Mouse (Mus musculus): ENCODE results near the gene Meltf. TPM values are rescaled to one million over a fixed set of nuclear protein-coding genes. Genes with fewer than 3 reads are reported as not detected.

Gene Meltf
- polyA plus RNA-seq, 1 experiment from 2014 or later, result 0.40 TPM

DNA sequence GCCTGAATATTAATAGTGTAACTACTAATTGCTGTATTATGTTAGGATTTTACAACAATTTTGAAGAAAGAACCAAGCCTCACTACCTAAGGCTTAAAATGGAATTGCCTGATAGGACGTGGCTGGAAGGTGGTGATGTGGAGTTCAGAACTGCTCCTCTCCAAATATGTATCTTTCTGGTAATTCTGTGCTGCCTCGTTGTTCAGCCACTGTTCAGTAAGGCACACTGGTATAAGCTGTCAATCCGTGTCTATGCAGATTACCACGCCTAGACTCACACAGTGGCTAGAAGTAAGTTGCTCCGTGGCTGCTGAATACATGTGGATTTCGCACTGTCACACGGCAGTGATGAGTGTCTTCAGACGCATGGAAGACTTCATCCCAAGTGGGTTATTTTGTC lies 4.9 kb upstream of the Meltf start:
- no peak for ATAC-seq (replicated peaks; ENCODE audit: low FRiP score)
- Histone ChIP-seq H3K36me3 (peaks cover 58% of the 10 kb centered on the region), H3K4me2 (no peak overlapping the region), H3K9me3 (replicated peaks) (no peaks in the 10 kb centered on the region), H3K4me1 (peaks cover 2% of the 10 kb centered on the region), H3K4me3 (replicated peaks) (no peak overlapping the region), H3K9ac (no peak overlapping the region), H3K27me3 (no peaks in the 10 kb centered on the region), H3K27ac (no peak overlapping the region)
- 92% methylated on average over 8 of the region's 8 CpGs for WGBS

GRCm38 (mm10) chr16:31875391-31875790 lies 3.2 kb upstream of the Meltf start:
- 87% methylated on average over 4 of the region's 4 CpGs for WGBS
- no peak for ATAC-seq (replicated peaks; ENCODE audit: low FRiP score)
- peaks cover 6% of the 10 kb centered on the region for H3K4me1 ChIP-seq
- no peak overlapping the region for H3K4me2 ChIP-seq
- H3K36me3 ChIP-seq, result peaks cover 41% of the 10 kb centered on the region
- H3K27me3 ChIP-seq, result peaks cover 3% of the 10 kb centered on the region; the same call in 1 of the 2 replicates
- H3K27ac ChIP-seq, result no peak overlapping the region
- no peak overlapping the region for H3K9ac ChIP-seq
- H3K4me3 ChIP-seq (replicated peaks), result no peak overlapping the region
- H3K9me3 ChIP-seq (replicated peaks), result no peaks in the 10 kb centered on the region

GRCm38 (mm10) chr16:31876386-31876785 lies 2.2 kb upstream of the Meltf start:
- ATAC-seq (replicated peaks; ENCODE audit: low FRiP score), result no peak
- H3K27ac ChIP-seq, result no peak overlapping the region
- H3K4me2 ChIP-seq, result no peak overlapping the region
- H3K4me3 ChIP-seq (replicated peaks), result no peak overlapping the region
- H3K9me3 ChIP-seq (replicated peaks), result no peaks in the 10 kb centered on the region
- peaks cover 31% of the 10 kb centered on the region for H3K36me3 ChIP-seq
- peaks cover 3% of the 10 kb centered on the region; the same call in 1 of the 2 replicates for H3K27me3 ChIP-seq
- 82% methylated on average over 10 of the region's 10 CpGs for WGBS
- peaks cover 6% of the 10 kb centered on the region for H3K4me1 ChIP-seq
- no peak overlapping the region for H3K9ac ChIP-seq

DNA sequence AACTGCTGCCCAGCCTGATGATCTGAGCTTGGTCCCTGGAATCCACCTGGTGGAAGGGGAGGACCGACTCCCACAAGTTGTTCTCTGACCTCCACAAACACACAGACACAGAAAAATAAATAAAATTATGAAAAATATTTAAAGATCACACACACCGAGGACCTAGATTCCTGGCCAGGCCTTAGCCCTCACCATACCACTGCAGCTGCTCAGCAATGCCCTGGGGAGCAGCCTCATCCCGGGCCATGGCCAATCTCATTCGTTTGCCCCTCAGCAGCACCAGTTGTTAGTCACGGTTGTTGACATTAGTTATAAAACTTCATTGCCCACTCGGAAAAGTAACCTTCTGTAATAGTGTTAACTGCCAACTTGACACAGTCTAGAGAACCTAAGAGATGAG lies 558 bp upstream of the Meltf start:
- Histone ChIP-seq H3K4me3 (replicated peaks) (no peak overlapping the region), H3K27ac (no peak overlapping the region), H3K4me1 (peaks cover 11% of the 10 kb centered on the region), H3K4me2 (no peak overlapping the region), H3K9me3 (replicated peaks) (no peaks in the 10 kb centered on the region), H3K27me3 (peaks cover 5% of the 10 kb centered on the region; the same call in 1 of the 2 replicates), H3K9ac (no peak overlapping the region), H3K36me3 (peaks cover 22% of the 10 kb centered on the region)
- 40% methylated on average over 6 of the region's 6 CpGs for WGBS
- ATAC-seq (replicated peaks; ENCODE audit: low FRiP score), result no peak

DNA sequence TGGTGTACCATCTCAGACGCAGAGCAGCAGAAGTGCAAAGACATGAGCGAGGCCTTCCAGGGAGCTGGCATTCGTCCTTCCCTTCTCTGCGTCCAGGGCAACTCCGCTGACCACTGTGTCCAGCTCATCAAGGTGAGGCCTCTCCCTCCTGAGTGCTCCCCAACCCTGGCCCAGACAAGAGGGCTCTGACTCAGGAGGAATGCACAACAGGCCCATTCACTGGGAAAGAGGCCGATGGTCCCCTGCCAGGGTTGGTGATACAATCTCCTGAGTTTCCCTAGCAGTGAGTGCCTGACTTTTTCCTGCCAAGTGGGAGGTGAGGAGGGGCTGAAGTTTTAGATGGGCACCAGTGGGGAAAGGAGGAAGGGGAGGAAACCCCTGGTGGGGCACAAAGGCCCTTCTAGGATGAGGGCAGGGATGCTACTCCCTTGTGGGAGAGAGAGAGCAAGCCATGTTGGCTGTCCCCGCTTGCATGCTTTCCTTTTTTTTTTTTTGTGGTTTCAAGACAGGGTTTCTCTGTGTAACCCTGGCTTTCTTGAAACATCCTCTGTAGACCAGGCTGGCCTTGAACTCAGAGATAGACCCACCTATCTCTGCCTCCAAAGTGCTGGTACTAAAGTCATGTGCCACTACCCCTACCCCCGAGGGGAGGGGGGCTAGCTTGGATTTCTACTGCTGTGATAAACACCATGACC lies 1.7 kb downstream of the Meltf start:
- peaks cover 27% of the 10 kb centered on the region for H3K4me1 ChIP-seq
- no peaks in the 10 kb centered on the region for H3K9me3 ChIP-seq (replicated peaks)
- 0 out of 2 replicates have a peak, but pooled peaks cover under 1% of the 10 kb centered on the region for H3K36me3 ChIP-seq
- H3K27me3 ChIP-seq, result peaks cover 9% of the 10 kb centered on the region; the same call in 1 of the 2 replicates
- H3K4me2 ChIP-seq, result no peak overlapping the region
- no peak overlapping the region for H3K4me3 ChIP-seq (replicated peaks)
- 74% methylated on average over 8 of the region's 8 CpGs for WGBS
- no peak overlapping the region for H3K27ac ChIP-seq
- H3K9ac ChIP-seq, result no peak overlapping the region
- ATAC-seq (replicated peaks; ENCODE audit: low FRiP score), result no peak

GRCm38 (mm10) chr16:31882381-31882908 lies 3.8 kb downstream of the Meltf start:
- H3K4me1 ChIP-seq, result peaks cover 27% of the 10 kb centered on the region
- H3K4me2 ChIP-seq, result no peak overlapping the region
- ATAC-seq (replicated peaks; ENCODE audit: low FRiP score), result no peak
- WGBS, result 74% methylated on average over 9 of the region's 9 CpGs
- no peak overlapping the region for H3K9ac ChIP-seq
- no peak overlapping the region for H3K4me3 ChIP-seq (replicated peaks)
- peaks cover 9% of the 10 kb centered on the region; the same call in 1 of the 2 replicates for H3K27me3 ChIP-seq
- no peak overlapping the region for H3K27ac ChIP-seq
- no peaks in the 10 kb centered on the region for H3K9me3 ChIP-seq (replicated peaks)
- H3K36me3 ChIP-seq, result no peaks in the 10 kb centered on the region

- Histone ChIP-seq H3K4me3 (replicated peaks) (no peak overlapping the region), H3K36me3 (no peaks in the 10 kb centered on the region), H3K27ac (no peak overlapping the region), H3K4me1 (peaks cover 27% of the 10 kb centered on the region), H3K9me3 (replicated peaks) (no peaks in the 10 kb centered on the region), H3K9ac (no peak overlapping the region), H3K27me3 (peaks cover 9% of the 10 kb centered on the region; the same call in 1 of the 2 replicates), H3K4me2 (peak overlapping the region; percentile 51)
- ATAC-seq (replicated peaks; ENCODE audit: low FRiP score), result no peak
- 64% methylated on average over 14 of the region's 14 CpGs for WGBS
These were observed 4.7 kb downstream of the Meltf start for GRCm38 (mm10) chr16:31883302-31883701.

- Histone ChIP-seq H3K27me3 (peaks cover 9% of the 10 kb centered on the region; the same call in 1 of the 2 replicates), H3K9ac (no peak overlapping the region), H3K4me1 (peaks cover 22% of the 10 kb centered on the region), H3K4me3 (replicated peaks) (no peak overlapping the region; the same call in 1 of the 2 replicates), H3K9me3 (replicated peaks) (no peaks in the 10 kb centered on the region), H3K36me3 (no peaks in the 10 kb centered on the region), H3K27ac (no peak overlapping the region), H3K4me2 (peak overlapping the region; percentile 51)
- ATAC-seq (replicated peaks; ENCODE audit: low FRiP score), result peak; percentile 54
- WGBS, result 15% methylated on average over 6 of the region's 6 CpGs
These were observed 5.3 kb downstream of the Meltf start for GRCm38 (mm10) chr16:31883902-31884301.

GRCm38 (mm10) chr16:31890907-31891306 lies 12.3 kb downstream of the Meltf start:
- no peaks in the 10 kb centered on the region for H3K27me3 ChIP-seq
- no peak overlapping the region for H3K9ac ChIP-seq
- ATAC-seq (replicated peaks; ENCODE audit: low FRiP score), result no peak
- WGBS, result 78% methylated on average over 7 of the region's 7 CpGs
- no peaks in the 10 kb centered on the region for H3K9me3 ChIP-seq (replicated peaks)
- no peak overlapping the region for H3K4me3 ChIP-seq (replicated peaks)
- no peak overlapping the region for H3K27ac ChIP-seq
- H3K4me2 ChIP-seq, result no peak overlapping the region
- H3K36me3 ChIP-seq, result no peaks in the 10 kb centered on the region
- H3K4me1 ChIP-seq, result no peaks in the 10 kb centered on the region

DNA sequence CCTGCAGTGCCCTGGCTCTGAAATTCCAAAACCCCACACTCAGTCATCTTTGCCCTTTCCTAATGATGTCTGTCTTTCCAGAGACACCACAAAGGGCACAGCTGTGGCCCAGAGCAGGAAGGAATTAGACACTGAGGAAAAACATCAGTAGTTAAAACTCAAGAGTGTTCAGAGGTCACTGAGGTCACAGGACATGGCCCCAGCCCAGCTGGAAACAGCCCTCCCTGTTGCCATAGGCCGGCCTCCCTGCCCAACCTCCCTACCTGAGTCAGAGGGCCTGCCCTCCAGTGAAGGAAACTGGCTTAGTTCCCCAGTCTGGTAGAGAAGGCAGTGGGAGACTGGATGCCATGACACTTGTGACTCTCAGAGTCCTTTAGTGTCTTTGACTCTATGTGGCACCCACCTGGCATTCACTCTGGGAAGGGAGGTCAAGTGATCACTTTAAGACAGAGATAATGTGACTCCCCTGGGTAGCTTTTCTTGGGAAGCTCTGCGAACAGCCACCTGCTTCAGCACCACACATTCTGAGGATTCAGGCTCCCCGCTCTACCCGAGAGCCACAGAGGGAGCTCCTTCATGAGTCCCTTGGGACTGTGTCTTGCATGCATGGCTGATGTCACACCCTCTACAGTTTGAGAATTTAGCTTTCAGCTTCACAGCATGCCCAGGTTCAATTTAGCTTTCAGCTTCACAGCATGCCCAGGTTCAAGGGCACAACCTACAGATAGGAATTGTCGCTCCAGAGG lies 15.0 kb downstream of the Meltf start:
- no peak for ATAC-seq (replicated peaks; ENCODE audit: low FRiP score)
- Histone ChIP-seq H3K4me3 (replicated peaks) (no peak overlapping the region), H3K9me3 (replicated peaks) (no peaks in the 10 kb centered on the region), H3K36me3 (no peaks in the 10 kb centered on the region), H3K27ac (no peak overlapping the region), H3K9ac (no peak overlapping the region), H3K4me2 (no peak overlapping the region), H3K27me3 (no peaks in the 10 kb centered on the region), H3K4me1 (peaks cover 14% of the 10 kb centered on the region)
- WGBS, result 61% methylated on average over 5 of the region's 5 CpGs

- Histone ChIP-seq H3K4me2 (peak overlapping the region; percentile 59), H3K9me3 (replicated peaks) (no peaks in the 10 kb centered on the region), H3K9ac (0 out of 2 replicates have a peak overlapping the region, but pooled peaks have one; percentile 17), H3K27me3 (no peaks in the 10 kb centered on the region), H3K36me3 (no peaks in the 10 kb centered on the region), H3K4me3 (replicated peaks) (peak overlapping the region; percentile 31), H3K27ac (no peak overlapping the region), H3K4me1 (peaks cover 14% of the 10 kb centered on the region)
- peak; percentile 81 for ATAC-seq (replicated peaks; ENCODE audit: low FRiP score)
- WGBS, result 9% methylated on average over 29 of the region's 29 CpGs
These were observed 18.6 kb downstream of the Meltf start for GRCm38 (mm10) chr16:31896971-31897774.

All from kidney, embryonic 15.5 days (tissue).